Mouse (Mus musculus) heart, adult 11 months (tissue): ENCODE measurements around the gene Crtac1.

Source experiments
- DNase-seq: peaks from one replicate; pipeline ENCODE4 v3.0.0; 2022

The Crtac1 gene

GRCm38 (mm10) chr19:42272003-42272963, 159.3 kb downstream of the Crtac1 start:
- DNase-seq, result no peak

GRCm38 (mm10) chr19:42271182-42271581, 160.4 kb downstream of the Crtac1 start:
- no peak for DNase-seq

GRCm38 (mm10) chr19:42270119-42270518, 161.5 kb downstream of the Crtac1 start:
- DNase-seq, result no peak

GRCm38 (mm10) chr19:42268337-42268736, 163.2 kb downstream of the Crtac1 start:
- DNase-seq, result peak; percentile 91

GRCm38 (mm10) chr19:42263524-42263923, 168.1 kb downstream of the Crtac1 start:
- no peak for DNase-seq

- no peak for DNase-seq
Observed at GRCm38 (mm10) chr19:42260486-42260885, 171.1 kb downstream of the Crtac1 start.

- no peak for DNase-seq
Observed at GRCm38 (mm10) chr19:42258596-42258995, 173.0 kb downstream of the Crtac1 start.

- DNase-seq, result no peak
Observed at GRCm38 (mm10) chr19:42258031-42258430, 173.6 kb downstream of the Crtac1 start.

GRCm38 (mm10) chr19:42257241-42257635, 174.3 kb downstream of the Crtac1 start:
- DNase-seq, result no peak

- DNase-seq, result no peak
Observed at GRCm38 (mm10) chr19:42256611-42257240, 174.9 kb downstream of the Crtac1 start.

- DNase-seq, result peak; percentile 92
Observed at GRCm38 (mm10) chr19:42255784-42256610, 175.6 kb downstream of the Crtac1 start.

- DNase-seq, result no peak
Observed at GRCm38 (mm10) chr19:42255438-42255783, 176.2 kb downstream of the Crtac1 start.

- no peak for DNase-seq
Observed at GRCm38 (mm10) chr19:42249976-42250914, 181.3 kb downstream of the Crtac1 start.

- no peak for DNase-seq
Observed at GRCm38 (mm10) chr19:42247519-42247918, 184.1 kb downstream of the Crtac1 start, which contains the start of gene Golga7b. Gene Golga7b (plus strand): TSS chr19:42247574.

- DNase-seq, result no peak
Observed at GRCm38 (mm10) chr19:42246626-42247025, 185.0 kb downstream of the Crtac1 start.

GRCm38 (mm10) chr19:42243401-42243800, 188.2 kb downstream of the Crtac1 start:
- no peak for DNase-seq

- no peak for DNase-seq
Observed at GRCm38 (mm10) chr19:42240881-42241280, 190.7 kb downstream of the Crtac1 start.

GRCm38 (mm10) chr19:42238341-42238715, 193.3 kb downstream of the Crtac1 start:
- peak; percentile 97 for DNase-seq

- DNase-seq, result peak; percentile 95
Observed at GRCm38 (mm10) chr19:42237602-42238340, 193.8 kb downstream of the Crtac1 start.
